Mouse (Mus musculus) heart, embryonic 14.5 days (tissue): Measurements from ENCODE around the gene Xpr1. TPM values are rescaled to one million over a fixed set of nuclear protein-coding genes. Genes with fewer than 3 reads are reported as not detected.
A peak's percentile ranks its signal among the peaks of the same experiment; 100 is the strongest.

Experiments
- ATAC-seq: fragments of 200-750 bp; cut with Nextera tagmentation; 2 replicates; pipeline ENCODE4 v1.8.0; 2017; ENCODE audit warnings: low read depth, moderate TSS enrichment; ENCODE audit not compliant: insufficient number of reproducible peaks, insufficient read depth, low FRiP score
- H3K27ac ChIP-seq, 2 experiments: fragments of 200-500 bp in 1 of 2; fragments of 300-500 bp in 1 of 2; sonication (generic) in 1 of 2; replicated peaks in 1 of 2; 2 replicates each; pipeline ENCODE4 v1.5.1; 2012 to 2014; ENCODE audit warnings: low read depth in 2 of 2, low read length in 2 of 2, control low read depth in 1 of 2, mild to moderate bottlenecking in 1 of 2, mixed read lengths in 1 of 2; ENCODE audit not compliant: control insufficient read depth in 1 of 2, insufficient read depth in 1 of 2
- H3K27me3 ChIP-seq: fragments of 300-500 bp; sonication (generic); 2 replicates; pipeline ENCODE4 v1.6.1; 2014; ENCODE audit warnings: mild to moderate bottlenecking, low read length, control low read depth; ENCODE audit not compliant: control insufficient read depth, insufficient read depth
- H3K36me3 ChIP-seq: fragments of 300-500 bp; sonication (generic); 2 replicates; pipeline ENCODE4 v1.6.1; 2014; ENCODE audit warnings: mild to moderate bottlenecking, control low read depth, low read length, mixed read lengths; ENCODE audit not compliant: control insufficient read depth, insufficient read depth
- H3K4me1 ChIP-seq, 2 experiments: fragments of 200-500 bp in 1 of 2; fragments of 300-500 bp in 1 of 2; sonication (generic) in 1 of 2; 2 replicates each; pipeline ENCODE4 v1.6.1; 2012 to 2014; ENCODE audit warnings: low read length in 2 of 2, control low read depth in 1 of 2, mixed read lengths in 1 of 2; ENCODE audit not compliant: control insufficient read depth in 2 of 2, insufficient read depth in 2 of 2
- H3K4me2 ChIP-seq: fragments of 300-500 bp; sonication (generic); 2 replicates; pipeline ENCODE4 v1.6.1; 2014; ENCODE audit warnings: mild to moderate bottlenecking, low read length
- H3K4me3 ChIP-seq, 2 experiments: fragments of 200-500 bp in 1 of 2; fragments of 300-500 bp in 1 of 2; sonication (generic) in 1 of 2; 2 replicates each; pipeline ENCODE4 v1.5.1; 2012 to 2014; ENCODE audit warnings: low read length in 2 of 2, mild to moderate bottlenecking in 2 of 2, control low read depth in 1 of 2, low read depth in 1 of 2, moderate library complexity in 1 of 2; ENCODE audit not compliant: control insufficient read depth in 1 of 2, insufficient read depth in 1 of 2
- H3K9ac ChIP-seq: fragments of 300-500 bp; sonication (generic); 2 replicates; pipeline ENCODE4 v1.6.1; 2014; ENCODE audit warnings: mild to moderate bottlenecking, low read length
- H3K9me3 ChIP-seq: fragments of 300-500 bp; sonication (generic); 2 replicates; pipeline ENCODE4 v1.6.1; 2016; ENCODE audit warnings: low read length, control low read depth; ENCODE audit not compliant: control insufficient read depth
- WGBS: fragments of 180-500 bp; shearing (Covaris S2); extraction: QIAGEN DNeasy Blood & Tissue Kit; methylation state at CpG from one replicate; pipeline ENCODE4 v1.1.7; 2014; 5-methylcytosine and 5-hydroxymethylcytosine counted together
- polyA plus RNA-seq: library from polyadenylated mRNA; unstranded; fragments of >200 nt; fragmentation: Nextera tagmentation; extraction: Ambion mirVana; gene quantifications from 2 replicates; pipeline ENCODE4 v1.2.1, GENCODE M21; 2014

Xpr1 gene
- polyA plus RNA-seq = 9.4 and 10.9 TPM in 2 replicates

GRCm38 (mm10) chr1:155416701-155417677 is at the start of gene Xpr1:
Xpr1 (minus strand) TSS chr1:155417415.
- peaks cover 0 to 9% of the 10 kb centered on the region in 2 experiments; a peak in 3 of 4 replicates for H3K4me1 ChIP-seq
- H3K27me3 ChIP-seq = no peaks in the 10 kb centered on the region
- H3K4me3 ChIP-seq = peak within 1 kb of the TSS; percentile 81 to 96
- H3K27ac ChIP-seq = peak within 1 kb of the TSS; percentile 84 to 86
- H3K9ac ChIP-seq = peak within 1 kb of the TSS; percentile 88
- no peaks in the 10 kb centered on the region for H3K9me3 ChIP-seq
- no peaks in the 10 kb centered on the region for H3K36me3 ChIP-seq
- peak; percentile 96 for ATAC-seq
- WGBS = under 1% methylated on average over 73 of the region's 82 CpGs
- peak within 1 kb of the TSS; percentile 86 for H3K4me2 ChIP-seq

- Histone ChIP-seq H3K36me3 (no peaks in the 10 kb centered on the region), H3K4me1 (peaks cover 4 to 10% of the 10 kb centered on the region in 2 experiments), H3K4me2 (no peak overlapping the region), H3K27ac (no peak overlapping the region), H3K27me3 (no peaks in the 10 kb centered on the region), H3K9me3 (no peaks in the 10 kb centered on the region), H3K4me3 (no peak overlapping the region), H3K9ac (no peak overlapping the region)
- no peak for ATAC-seq
- 79% methylated on average over 10 of the region's 10 CpGs for WGBS
Observed at GRCm38 (mm10) chr1:155463442-155463841, 46.2 kb upstream of the Xpr1 start.

GRCm38 (mm10) chr1:155462582-155462981 is 45.4 kb upstream of the Xpr1 start:
- no peak overlapping the region for H3K9ac ChIP-seq
- H3K27ac ChIP-seq = no peak overlapping the region
- H3K36me3 ChIP-seq = no peaks in the 10 kb centered on the region
- H3K4me2 ChIP-seq = no peak overlapping the region
- no peak overlapping the region for H3K4me3 ChIP-seq
- no peaks in the 10 kb centered on the region for H3K9me3 ChIP-seq
- H3K27me3 ChIP-seq = no peaks in the 10 kb centered on the region
- H3K4me1 ChIP-seq = peaks cover 4 to 16% of the 10 kb centered on the region in 2 experiments
- no peak for ATAC-seq
- WGBS = 79% methylated on average over 5 of the region's 5 CpGs

- no peak overlapping the region for H3K4me3 ChIP-seq
- ATAC-seq = no peak
- H3K9me3 ChIP-seq = no peaks in the 10 kb centered on the region
- no peak overlapping the region for H3K27ac ChIP-seq
- H3K4me2 ChIP-seq = no peak overlapping the region
- no peak overlapping the region for H3K9ac ChIP-seq
- WGBS = 81% methylated on average over 7 of the region's 7 CpGs
- H3K27me3 ChIP-seq = no peaks in the 10 kb centered on the region
- H3K36me3 ChIP-seq = no peaks in the 10 kb centered on the region
- H3K4me1 ChIP-seq = peaks cover 4 to 16% of the 10 kb centered on the region in 2 experiments
Observed at GRCm38 (mm10) chr1:155457532-155457931, 40.3 kb upstream of the Xpr1 start.

- ATAC-seq = no peak
- Histone ChIP-seq H3K9ac (no peak overlapping the region), H3K27me3 (no peaks in the 10 kb centered on the region), H3K4me1 (peaks cover 0 to 4% of the 10 kb centered on the region in 2 experiments; a peak in 1 of 4 replicates), H3K4me3 (no peak overlapping the region), H3K4me2 (no peak overlapping the region), H3K27ac (no peak overlapping the region), H3K36me3 (no peaks in the 10 kb centered on the region), H3K9me3 (no peaks in the 10 kb centered on the region)
- 74% methylated on average over 8 of the region's 8 CpGs for WGBS
Observed at GRCm38 (mm10) chr1:155453180-155453579, 36.0 kb upstream of the Xpr1 start.

- H3K9ac ChIP-seq = no peak overlapping the region
- H3K9me3 ChIP-seq = no peaks in the 10 kb centered on the region
- ATAC-seq = no peak
- no peak overlapping the region for H3K4me3 ChIP-seq
- H3K27me3 ChIP-seq = no peaks in the 10 kb centered on the region
- no peaks in the 10 kb centered on the region for H3K4me1 ChIP-seq
- no peaks in the 10 kb centered on the region for H3K36me3 ChIP-seq
- no peak overlapping the region for H3K4me2 ChIP-seq
- WGBS = 63% methylated on average over 2 of the region's 2 CpGs
- H3K27ac ChIP-seq = no peak overlapping the region
Observed at GRCm38 (mm10) chr1:155448932-155449331, 31.7 kb upstream of the Xpr1 start.

GRCm38 (mm10) chr1:155447277-155447676 is 30.1 kb upstream of the Xpr1 start:
- H3K4me3 ChIP-seq = no peak overlapping the region
- 59% methylated on average over 6 of the region's 6 CpGs for WGBS
- no peaks in the 10 kb centered on the region for H3K36me3 ChIP-seq
- no peak for ATAC-seq
- H3K9ac ChIP-seq = no peak overlapping the region
- H3K9me3 ChIP-seq = no peaks in the 10 kb centered on the region
- no peaks in the 10 kb centered on the region for H3K27me3 ChIP-seq
- H3K27ac ChIP-seq = no peak overlapping the region
- H3K4me1 ChIP-seq = no peaks in the 10 kb centered on the region
- no peak overlapping the region for H3K4me2 ChIP-seq
